Mouse (Mus musculus): ENCODE data around the gene Pigm.

Pigm gene

DNA sequence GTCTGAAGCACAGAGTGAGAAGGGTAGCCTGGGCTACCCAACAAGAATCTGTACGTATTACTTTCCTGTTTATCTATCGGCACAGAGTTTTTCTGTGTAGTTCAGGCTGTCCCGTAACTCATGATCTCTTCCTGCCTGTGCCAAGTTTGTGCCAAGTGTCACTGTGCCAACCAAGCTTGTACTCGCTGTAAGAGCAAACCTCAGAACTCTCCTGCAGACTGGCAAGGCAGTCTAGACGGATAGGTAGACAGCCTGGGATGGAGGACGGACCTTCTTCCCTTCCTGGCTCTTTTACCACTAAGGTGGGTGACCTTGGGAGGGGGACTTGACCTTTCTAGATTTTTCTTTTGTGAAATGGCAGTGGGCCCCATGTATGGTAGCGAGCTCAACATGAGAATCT lies 38.7 kb downstream of the Pigm start:
- DNase-seq, result no peak

DNA sequence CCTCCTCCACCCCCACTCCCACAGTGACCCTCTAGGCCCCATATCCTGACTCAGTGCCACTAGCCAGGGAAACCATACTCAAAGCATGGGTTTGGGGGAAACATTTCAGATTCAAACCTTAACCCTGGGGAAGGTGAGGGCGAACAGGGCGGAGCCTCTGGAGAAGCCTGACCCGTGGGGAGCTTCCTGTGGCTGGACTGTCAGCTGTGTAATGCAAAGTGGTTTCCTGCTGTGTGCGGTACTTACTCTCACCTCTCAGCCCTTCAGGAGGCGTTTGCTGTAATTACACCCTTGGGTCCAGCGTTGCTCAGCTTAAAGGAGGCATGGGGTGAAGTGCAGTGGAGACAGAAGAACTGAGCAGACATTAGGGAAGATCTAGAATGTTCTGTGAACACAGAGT lies 41.8 kb downstream of the Pigm start:
- no peak for DNase-seq

DNA sequence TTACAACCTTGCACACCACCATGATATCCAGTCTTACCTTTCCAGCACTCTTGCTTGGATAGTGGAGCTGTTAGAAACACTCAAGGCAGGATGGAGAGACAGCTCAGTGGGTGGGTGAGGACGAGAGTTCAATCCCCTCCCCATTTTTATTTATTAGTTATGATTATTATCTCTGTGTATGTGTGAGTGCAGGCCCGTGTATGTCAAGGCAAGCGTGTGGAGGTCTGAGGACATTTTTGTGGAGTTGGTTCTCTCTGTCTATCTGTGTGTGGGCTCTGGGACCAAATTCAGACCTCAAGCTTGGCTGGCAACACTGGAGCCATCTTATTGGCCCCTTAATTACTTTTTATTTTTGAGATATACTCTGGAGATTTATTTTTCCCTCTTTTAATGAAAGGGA lies 42.3 kb downstream of the Pigm start:
- no peak for DNase-seq

DNA sequence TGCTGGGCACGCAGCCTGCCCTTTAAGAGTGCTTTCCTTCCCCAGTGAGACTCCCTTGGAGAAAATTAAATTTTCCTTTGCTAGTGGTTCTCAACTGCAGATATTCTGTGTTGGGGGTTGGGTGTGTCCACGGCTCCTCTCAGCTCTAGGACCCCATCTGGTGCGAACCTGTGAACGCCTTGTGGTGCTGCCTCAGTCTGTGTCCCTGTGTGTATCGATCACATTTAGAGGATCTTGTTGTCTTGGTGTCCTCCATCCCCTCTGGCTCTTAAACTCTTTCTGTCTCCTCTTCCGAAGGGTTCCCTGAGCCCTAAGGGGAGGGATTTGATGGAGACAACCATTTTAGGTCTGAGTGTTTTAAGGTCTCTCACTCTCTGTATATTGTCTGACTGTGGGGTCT lies 43.8 kb downstream of the Pigm start:
- no peak for DNase-seq

DNA sequence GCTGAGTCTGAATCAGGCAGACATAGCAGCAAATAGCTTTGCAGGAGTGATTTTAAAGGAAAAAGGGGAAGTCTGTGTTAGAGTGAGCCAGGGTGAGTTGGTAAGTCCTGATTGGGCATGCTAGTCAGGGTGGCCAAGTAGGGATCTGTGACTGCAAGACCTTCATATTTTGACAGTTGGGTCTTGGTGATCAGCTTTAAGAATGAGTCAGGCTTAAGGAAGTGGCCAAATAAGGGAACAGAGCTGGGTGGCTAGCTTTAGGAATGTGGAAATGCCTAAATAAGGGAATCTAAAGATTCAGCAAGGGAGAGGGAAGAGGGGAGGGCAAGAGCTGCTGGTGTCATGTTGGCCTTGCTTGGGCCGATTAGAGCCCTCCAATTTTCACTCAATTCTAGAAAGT lies 47.0 kb downstream of the Pigm start:
- DNase-seq, result no peak

DNA sequence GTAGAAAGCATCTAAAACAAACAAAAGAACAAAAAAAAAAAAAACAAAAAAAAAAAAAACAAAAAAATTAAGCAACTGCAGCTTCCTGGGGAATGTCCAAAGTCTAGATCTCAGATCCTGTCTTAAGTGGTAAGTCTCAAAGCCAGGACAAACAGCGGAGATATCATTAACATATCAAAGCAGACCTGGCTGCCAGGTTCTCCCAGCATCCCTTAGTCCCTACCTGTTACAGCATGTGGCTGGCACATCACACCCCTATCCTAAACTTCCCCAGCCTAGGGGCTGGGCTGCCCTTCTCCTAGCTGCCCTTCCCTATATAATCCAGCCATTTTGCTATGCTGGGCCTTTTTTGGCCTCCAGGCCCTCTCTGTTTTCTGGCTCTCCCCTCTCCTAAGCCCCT lies 50.1 kb downstream of the Pigm start:
- no peak for DNase-seq

DNA sequence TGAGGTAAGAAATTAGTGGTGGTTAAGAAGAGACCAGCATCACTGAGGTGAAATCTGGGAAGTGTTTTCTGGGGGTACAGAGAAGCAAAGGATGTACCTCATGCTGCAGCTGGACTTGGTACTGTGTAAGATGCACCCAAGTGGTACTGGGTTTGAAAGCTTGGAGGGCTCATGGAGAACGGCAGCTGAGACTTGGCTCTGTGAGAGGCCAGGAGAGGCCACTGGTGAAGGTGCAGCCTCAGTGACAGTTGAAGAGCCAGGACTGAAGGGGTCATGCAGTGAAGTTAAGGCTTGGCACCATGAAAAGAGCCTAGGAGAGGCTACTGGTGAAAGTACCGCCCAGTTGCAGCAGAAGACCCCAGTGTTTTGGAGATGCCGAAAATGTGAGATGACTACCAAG lies 51.5 kb downstream of the Pigm start:
- DNase-seq, result no peak

DNA sequence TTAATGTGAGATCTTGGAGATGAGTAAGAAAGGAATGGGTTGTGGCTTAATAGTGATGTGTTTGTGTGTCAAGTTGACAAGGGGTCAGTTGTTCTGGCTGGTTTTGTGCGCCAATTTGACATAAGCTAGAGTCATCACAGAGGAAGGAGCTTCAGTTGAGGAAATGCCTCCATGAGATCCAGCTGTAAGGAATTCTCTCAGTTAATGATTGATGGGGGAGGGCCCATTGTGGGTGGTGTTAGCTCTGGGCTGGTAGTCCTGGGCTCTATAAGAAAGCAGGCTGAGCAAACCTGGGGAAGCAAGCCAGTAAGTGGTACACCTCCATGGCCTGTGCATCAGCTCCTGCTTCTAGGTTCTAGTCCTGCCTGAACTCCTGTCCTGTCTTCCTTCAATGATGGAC lies 52.3 kb downstream of the Pigm start:
- no peak for DNase-seq

DNA sequence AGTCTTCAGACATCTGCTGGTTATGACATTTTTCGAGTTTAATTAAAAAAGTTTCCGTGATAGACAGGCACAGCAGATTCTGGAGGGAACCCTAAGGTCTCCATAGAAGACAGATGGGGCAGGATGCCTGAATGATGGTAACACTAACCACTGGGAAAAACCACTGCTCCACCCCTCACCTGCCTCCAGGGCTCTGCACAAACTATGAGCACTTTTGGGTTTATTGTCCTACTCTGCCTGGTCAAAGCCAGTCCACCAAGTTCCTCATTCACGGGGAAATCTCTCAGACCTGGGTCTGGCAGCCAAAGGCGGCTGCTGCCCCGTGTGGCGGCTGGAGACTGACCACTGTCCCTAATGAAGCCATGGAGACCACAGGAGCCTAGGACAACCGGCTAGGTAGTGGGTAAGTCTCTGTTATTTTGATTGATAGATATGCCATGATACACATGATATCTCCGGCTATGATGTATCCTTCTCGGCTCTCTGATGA lies 54.4 kb downstream of the Pigm start:
- no peak for DNase-seq

DNA sequence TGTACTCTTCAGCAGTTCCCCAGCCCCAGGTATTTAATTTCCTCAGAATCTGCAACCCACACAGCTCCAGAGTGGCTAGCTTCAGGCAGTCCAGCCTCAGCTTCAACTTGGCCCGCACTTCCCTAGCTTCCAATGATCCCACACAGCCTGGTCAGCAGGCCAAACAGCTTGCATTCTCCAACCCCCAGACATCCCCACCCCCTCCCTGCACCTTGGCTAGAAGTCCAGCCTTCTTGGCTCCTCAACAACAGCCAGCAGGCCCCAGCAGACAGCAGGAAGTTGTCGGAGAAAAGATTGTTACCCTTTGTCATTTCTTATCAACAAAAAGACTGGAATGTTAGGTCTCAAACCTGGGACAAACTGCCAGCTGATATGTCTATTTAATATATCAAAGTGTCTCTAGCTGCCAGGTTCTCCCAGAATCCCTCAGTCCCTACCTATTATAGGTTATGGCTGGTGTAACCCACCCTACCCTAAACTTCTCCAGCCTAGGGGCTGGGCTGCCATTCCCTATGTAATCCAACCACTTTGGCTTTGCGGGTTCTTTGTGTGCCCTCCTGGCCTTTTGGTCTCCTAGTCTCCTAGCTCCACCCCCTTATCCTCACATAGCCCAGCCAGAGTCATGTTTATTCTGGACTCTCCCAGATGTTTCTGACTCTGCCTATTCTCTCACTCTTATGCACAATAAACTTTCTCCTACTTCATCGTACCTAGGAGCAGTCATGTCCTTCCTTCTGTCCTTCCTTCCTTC lies 55.7 kb downstream of the Pigm start:
- peak; percentile 45 to 56 for DNase-seq

DNA sequence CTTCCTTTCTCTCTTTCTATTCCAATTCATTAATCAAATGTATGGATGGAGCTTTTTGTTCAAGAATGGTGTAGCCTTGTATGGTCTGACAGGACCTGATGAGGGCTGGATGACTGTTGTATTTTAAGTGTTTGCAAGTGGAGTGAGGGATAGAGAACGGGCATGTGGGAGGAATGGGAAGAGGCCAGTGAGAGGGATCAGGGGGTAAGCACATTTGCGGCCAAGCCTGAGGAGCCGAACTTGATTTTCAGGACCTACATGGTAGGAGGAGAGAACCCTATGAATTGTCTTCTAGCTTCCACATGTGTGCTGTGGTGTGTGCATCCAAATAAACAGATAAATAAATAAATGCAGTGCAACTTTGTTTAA lies 56.2 kb downstream of the Pigm start:
- no peak for DNase-seq

DNA sequence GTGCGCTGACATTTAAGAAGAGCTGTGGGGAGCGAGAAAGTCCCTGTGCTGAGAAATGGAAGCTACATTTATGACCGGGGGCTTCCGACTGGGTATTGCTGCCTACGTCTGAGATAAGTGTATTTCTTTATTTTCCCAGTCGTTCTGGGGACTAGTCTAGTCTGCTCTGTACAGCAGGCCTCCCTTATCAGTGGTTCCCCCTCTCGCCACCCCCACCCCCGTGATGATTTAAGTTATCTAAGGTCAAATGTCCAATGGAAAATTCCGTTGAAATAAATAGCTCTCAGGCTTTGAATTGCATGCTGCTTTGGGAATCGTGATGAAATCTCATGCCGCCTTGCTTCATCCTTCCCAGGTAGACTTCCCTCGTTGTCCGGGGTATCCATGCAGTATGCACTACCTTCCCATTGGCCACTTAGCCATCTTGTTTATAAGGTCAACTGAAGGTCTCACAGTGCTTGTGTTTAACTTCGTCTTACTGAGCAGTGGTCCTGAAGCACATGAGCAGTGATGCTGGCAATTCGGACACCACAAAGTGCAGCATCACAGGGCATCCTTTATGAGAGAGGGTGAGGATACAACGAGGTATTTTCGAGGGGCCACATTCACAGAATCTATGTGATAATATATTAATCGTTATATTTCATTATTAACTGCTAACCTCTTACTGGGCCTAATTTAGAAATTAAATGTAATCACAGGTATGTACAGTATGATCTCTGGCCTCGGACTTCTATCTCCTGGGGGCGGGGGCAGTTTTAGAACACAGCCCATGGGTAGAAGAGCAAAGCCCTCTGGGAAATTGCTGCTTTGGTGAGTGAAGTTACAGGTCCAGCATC lies 56.9 kb downstream of the Pigm start:
- no peak for DNase-seq
